Mouse (Mus musculus) liver, adult 2 months (tissue): Measurements from ENCODE around the gene Spg21.

Experiments
- CTCF ChIP-seq: fragments of 200-500 bp; IDR thresholded peaks from 2 replicates; pipeline ENCODE4 v1.5.1; 2011; ENCODE audit warnings: low read depth, low read length, control low read depth
- POLR2A ChIP-seq: fragments of 200-500 bp; IDR thresholded peaks from 2 replicates; pipeline ENCODE4 v1.6.1; 2011; ENCODE audit warnings: low read length, control low read depth; ENCODE audit not compliant: insufficient read depth; ENCODE audit errors: extremely low read depth

DNA sequence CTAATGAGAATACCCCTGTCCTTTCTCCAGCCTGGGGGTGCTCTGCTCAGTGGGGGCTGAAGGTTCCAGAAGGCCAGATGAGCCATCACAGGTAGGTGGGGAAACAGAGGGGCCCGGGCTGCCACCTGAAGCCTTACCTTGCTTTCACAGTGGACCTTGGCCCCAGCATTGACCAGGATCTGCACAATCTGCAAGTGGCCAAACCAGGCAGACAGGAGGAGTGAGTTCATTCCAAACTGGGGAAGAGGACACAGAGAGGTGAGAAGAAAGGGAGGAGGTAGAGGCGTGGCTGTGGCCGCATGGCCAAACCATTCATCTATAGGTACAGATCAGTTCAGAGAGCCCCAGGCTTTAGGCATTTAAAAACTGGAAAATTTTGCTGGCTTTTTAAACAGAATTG, 51.8 kb downstream of the Spg21 start:
- TF ChIP-seq CTCF (no peak), POLR2A (no peak)
